Mouse (Mus musculus): ENCODE results near the gene Slc39a1.
"Not testable (repeated sequence)": the region's sequence is repeated elsewhere in the genome, so short reads cannot be mapped to it uniquely, and the experiment has no call there.

Slc39a1 gene

DNA sequence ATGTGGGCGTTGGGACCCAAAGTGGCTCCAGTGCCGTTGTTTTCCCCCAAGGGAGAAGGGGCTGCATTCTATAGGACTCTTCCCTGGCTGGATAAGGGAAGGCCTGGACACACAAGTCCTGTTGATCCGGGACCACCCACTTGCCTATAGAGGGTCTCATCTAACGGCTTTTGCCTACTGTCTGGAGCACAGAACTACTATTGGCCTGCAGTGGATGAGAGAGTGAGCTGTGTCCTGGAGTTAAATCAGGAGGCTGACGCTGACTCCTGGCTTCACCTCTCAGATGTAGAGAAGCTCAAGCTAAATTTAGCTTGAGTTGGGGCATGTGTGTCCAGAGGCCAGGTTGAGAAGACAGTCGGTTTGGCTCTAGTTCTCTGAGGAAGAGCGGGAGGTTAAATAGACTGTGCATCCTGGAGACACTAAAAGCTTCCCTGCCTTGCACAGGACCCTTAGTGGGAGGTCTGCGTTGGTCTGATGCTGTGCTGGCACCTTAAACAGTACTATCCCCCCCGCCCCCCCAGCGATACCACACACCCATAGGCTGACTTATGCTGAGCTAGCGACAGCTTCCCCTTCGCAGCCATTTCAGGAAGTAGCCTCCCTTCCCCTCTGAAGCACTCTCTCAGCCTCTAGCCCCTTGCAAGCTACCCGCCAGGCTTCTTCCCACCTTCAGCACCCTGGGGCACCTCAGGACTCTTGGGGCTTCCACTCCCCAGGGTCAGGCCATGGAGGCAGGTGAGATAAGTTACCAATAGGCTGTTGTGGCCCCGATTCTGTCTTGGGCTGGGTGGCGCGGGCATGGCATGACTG is 18.2 kb downstream of the Slc39a1 start:
- peak; percentile 20 for DNase-seq (ENCODE audit: low read depth, low spot score)

DNA sequence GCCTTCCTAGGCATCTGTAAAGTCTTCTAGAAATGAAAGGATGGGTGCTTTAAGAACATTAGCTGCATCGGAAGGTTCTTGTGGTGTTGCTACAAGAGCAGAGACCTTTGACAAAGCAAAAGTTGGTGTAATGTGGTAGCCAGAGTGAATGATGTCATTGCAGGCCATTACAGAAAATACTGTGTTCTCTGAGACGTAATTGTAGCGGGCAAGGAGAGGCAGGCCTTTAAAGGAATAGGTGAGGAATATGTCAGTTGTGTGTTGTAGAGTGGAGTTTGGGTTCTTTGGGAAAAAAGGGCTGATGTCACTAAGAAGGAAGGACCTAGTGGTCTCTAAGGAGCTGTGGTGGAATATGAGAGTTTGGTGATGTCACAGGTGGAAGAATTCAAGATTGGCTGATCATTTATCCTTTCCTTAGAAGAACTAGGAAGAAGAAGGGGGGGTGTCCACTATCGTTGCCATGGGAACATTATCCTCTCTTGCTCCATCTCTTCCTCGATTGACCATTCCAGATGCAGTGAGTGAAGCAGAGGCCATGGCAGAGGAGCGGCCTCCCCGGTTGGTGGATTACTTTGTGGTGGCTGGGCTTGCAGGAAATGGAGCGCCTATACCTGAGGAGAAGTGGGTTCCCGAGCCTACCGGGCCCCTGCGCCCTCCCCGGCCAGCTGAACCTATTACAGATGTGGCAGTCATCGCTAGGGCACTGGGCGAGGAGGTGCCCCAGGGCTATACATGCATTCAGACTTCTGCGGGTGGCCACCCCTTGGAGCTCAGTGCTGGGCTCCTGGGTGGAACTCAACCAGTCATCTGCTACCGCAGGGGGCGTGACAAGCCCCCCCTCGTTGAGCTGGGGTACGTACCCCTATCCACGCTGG is 19.2 kb downstream of the Slc39a1 start:
- no peak for DNase-seq (ENCODE audit: low read depth, low spot score)

DNA sequence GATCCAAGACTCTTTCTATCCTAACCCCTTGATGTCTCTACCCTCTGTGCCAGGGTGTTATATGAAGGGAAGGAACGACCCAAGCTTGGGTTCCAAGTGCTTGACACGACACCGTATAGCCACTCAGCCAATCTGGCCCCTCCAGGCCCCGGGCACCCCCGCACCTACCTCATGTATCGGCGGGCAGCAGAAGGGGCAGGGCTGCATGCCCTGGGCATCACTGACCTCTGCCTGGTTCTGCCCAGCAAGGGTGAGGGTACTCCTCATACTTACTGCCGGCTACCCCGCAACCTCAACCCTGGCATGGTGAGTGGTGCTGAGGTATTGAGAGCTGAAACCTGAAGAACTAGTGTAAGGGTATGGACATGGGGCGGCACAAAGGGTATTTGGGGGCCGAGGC is 20.2 kb downstream of the Slc39a1 start:
- DNase-seq (ENCODE audit: low read depth, low spot score) = no peak

DNA sequence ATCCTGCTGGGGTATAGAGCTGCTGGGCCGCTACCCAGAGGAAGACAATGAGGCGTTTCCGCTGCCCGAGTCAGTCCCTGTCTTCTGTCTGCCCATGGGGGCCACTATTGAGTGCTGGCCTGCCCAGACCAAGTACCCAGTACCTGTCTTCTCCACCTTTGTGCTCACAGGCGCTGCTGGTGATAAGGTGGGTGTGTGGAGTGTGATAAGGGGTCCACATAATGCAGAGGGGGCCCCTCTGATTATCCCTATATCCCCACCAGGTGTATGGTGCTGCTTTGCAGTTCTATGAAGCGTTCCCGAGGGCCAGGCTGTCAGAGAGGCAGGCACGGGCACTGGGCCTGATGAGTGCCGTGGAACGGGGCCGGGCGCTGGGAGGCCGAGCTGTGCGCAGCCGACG is 21.0 kb downstream of the Slc39a1 start:
- no peak for DNase-seq (ENCODE audit: low read depth, low spot score)

DNA sequence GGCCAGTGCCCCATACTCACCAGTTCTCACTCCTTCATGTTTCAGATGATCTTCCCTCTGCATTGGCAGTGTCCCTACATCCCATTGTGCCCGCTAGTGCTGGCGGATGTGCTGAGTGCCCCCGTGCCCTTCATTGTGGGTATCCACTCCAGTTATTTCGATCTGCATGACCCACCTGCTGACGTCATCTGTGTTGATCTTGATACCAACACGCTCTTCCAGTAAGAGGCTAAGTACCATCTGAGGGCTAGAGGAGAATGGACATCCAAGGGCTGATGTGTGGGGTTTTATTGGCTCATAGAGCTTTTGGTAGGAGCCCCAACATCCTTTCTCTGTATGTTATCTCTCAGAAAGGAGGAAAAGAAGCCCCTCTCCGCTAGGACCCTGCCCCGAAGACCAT is 22.8 kb downstream of the Slc39a1 start:
- DNase-seq (ENCODE audit: low read depth, low spot score) = no peak

DNA sequence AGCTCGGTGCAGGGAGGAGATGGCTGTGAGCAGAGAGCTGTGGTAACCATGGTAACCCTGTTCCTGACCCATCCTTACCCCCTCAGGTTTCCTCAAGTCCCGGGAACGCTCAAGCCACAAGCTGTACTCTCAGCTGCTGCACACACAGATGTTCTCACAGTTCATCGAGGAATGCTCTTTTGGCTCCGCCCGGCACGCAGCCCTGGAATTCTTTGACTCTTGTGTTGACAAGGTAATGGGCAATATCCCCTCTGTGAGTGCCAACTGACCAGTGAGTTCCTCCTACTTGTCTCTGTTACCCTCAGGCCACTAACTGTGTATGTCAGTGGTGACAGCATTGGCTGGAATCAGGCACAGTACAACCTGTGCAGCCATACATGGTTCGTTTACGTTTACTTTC is 24.2 kb downstream of the Slc39a1 start:
- DNase-seq (ENCODE audit: low read depth, low spot score) = peak; percentile 67

DNA sequence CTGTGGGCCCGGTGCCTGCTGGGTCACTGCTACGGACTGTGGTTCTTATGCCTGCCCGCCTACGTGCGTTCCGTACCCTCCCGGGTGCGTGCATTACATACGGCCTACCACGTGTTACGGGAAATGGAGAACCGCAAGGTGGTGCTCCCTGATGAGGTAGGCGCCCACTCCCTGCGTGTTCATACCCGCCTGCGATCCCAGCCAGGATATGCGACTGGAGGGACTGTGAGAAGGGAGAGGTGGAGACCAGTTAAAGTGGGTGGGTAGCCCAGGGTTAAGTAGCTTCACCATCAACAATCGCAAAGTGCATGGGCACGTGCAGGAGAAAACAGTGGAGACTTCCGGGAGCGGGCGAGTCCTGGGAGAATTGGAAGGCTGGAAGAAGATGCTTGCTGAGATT is 25.9 kb downstream of the Slc39a1 start:
- DNase-seq (ENCODE audit: low read depth, low spot score) = peak; percentile 52

DNA sequence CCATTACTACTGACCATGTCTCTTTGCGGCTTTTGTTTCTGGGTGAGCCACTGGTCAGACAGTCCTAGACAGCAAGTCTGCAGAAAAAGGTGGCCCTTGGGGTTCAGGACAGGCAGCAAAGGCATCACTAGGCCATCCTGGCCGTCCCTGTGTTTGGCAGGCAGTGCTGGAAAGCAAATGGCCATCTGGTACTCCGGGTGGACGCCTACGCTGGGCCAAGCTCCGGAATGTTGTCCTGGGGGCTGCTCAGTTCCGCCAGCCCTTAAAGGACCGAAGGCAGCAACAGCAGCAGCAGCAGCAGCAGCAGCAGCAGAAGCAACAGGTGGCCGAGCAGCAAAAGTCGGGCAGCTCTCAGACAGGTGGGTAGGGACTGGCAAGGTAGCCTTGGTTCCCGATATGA is 27.3 kb downstream of the Slc39a1 start:
- no peak for DNase-seq (ENCODE audit: low read depth, low spot score)

DNA sequence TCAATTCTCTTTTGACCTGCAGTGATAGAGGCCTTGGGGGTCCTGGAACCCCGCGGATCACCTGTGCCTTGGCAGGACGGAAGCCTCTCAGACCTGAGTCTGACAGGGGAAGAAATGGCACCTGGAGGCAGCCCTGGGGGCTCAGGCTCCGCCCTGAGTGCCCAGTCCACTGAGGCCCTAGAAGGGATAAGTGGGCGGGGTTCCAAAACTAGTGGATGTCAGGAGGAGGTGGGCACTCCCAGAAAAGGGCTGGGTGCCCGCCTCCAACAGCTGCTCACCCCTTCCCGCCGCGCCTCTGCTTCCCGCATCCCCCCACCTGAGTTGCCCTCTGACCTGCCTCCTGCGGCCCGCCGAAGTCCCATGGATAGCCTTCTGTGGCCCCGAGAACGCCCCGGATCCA is 28.9 kb downstream of the Slc39a1 start:
- peak; percentile 31 for DNase-seq (ENCODE audit: low read depth, low spot score)

DNA sequence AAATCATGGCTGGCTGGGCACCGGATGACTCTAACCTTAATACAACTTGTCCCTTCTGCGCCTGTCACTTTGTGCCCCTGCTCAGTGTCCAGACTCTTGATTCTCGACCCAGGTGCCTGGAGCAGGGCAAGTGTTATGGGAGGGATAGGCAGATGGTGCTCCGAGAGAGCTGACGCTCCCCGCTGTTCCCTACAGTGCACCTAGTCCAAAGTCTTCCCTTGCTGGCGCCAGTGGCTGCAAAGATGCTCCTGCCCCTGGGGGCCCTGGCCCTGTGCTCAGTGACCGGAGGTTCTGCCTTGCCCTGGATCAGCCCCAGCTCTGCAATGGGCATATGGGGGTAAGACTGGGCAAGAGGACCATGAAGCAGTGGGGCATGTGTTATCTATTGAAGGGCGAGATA is 29.8 kb downstream of the Slc39a1 start:
- no peak for DNase-seq (ENCODE audit: low read depth, low spot score)

DNA sequence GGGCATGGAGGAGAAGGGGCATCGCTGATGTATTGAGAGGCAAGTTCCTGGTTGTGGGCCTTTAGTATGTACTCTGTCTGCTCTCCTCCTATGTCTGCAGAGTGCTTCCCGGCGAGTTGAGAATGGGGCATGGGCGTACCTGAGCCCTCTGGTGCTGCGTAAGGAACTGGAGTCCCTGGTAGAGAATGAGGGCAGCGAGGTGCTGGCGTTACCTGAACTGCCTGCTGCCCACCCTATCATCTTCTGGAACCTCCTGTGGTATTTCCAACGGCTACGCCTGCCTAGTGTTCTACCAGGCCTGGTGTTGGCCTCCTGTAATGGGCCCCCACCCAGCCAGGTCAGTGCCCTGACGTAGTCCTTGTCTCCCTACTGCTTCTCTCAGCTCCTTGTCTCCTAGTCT is 30.2 kb downstream of the Slc39a1 start:
- DNase-seq (ENCODE audit: low read depth, low spot score) = no peak

DNA sequence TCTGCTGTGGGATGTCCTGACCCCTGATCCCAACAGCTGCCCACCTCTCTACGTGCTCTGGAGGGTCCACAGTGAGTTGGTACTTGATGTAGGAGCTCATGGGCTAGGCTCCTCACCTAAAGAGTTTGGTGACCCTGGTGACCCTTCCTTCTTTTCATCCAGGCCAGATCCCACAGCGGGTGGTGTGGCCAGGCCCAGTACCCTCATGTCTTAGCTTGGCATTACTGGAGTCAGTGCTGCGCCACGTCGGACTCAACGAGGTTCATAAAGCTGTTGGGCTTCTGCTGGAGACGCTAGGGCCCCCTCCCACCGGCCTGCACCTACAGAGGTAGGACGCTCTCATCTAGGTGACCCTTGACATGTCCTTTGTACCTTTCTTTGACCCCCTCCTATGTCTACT is 31.2 kb downstream of the Slc39a1 start:
- no peak for DNase-seq (ENCODE audit: low read depth, low spot score)

DNA sequence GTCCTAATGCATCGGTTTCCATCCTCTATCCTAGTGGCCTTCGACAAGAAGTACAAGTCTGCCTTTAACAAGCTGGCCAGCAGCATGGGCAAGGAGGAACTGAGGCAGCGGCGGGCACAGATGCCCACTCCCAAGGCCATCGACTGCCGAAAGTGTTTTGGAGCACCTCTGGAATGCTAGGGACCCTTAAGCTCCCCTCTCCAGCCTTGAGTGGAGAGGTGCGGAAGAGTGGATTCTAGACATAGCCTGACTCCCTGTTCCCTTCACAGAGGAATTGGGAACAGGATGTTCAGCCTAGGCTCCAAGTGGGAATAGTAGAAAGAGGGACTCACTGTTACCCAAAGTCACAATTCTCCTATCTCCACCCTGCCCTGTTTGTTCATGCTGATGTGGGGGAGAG is 31.8 kb downstream of the Slc39a1 start:
- no peak for DNase-seq (ENCODE audit: low read depth, low spot score)

DNA sequence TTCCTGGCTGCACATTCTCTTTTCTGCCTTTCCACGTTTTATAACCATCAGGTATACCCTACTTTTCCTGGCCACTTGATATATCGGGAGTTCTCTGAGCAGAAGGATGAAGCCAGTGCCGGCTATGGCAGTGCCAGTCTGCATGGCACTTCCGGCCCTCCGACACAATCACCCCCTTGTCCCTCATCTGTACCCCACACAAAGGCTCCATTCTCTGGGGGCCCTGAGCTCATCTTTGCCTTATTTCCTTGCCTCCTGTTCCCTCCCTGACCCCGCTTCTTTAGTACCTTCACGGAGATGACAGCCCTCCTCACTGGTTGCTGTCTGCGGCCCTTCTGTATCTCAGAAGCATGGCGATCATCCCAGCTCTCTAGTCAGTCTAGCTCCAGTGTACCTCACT is 32.7 kb downstream of the Slc39a1 start:
- DNase-seq (ENCODE audit: low read depth, low spot score) = no peak

DNA sequence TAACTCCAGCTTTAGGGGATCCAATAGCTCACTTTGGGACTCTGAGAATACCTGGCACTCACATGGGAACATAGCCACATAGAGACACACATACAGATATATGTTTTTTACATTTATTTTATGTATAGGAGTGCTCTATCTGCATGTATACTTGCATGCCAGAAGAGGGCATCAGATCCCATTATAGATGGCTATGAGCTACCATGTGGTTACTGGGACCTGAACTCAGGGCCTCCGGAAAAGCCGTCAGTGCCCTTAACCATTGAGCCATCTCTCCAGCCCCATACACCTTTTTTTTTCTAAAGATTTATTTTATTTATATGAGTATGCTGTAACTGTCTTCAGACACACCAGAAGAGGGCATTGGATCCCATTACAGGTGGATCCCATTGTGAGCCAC is 36.2 kb downstream of the Slc39a1 start:
- no peak for DNase-seq (ENCODE audit: low read depth, low spot score)

DNA sequence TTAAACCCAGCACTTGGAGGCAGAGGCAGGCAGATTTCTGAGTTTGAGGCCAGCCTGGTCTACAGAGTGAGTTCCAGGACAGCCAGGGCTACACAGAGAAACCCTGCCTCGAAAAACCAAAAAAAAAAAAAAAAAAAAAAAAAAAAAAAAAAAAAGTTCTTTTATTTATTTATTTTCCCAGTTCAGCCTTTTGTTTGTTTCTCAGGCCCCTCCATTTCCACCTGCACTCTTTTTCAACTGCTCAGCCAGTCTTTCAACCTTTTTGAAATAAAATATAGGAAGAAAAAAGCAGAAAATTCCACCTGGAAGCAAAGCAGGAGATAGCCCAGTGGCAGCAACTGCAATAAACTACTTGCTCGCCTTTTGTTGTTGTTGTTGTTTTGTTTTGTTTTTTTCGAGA is 41.4 kb downstream of the Slc39a1 start:
- not testable (repeated sequence) for DNase-seq (ENCODE audit: low read depth, low spot score)

DNA sequence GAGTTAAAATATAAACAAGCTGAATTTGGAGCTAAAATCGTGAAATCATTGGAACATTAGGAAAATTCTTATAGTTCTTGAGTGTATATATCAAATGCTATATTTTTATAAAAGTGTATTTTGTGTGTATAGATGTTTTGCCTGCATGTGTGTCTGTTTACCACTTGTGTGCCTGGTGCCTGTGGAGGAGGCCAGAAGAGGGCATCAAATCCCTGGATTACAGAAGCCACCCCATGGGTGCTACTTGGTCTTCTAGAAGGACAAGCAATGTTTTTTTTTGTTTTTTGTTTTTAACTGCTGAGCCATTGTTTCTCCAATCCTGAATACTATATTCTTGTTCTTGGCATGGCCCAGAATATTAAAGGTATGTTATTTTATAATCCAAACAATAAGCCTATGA is 42.6 kb downstream of the Slc39a1 start:
- no peak for DNase-seq (ENCODE audit: low read depth, low spot score)

DNA sequence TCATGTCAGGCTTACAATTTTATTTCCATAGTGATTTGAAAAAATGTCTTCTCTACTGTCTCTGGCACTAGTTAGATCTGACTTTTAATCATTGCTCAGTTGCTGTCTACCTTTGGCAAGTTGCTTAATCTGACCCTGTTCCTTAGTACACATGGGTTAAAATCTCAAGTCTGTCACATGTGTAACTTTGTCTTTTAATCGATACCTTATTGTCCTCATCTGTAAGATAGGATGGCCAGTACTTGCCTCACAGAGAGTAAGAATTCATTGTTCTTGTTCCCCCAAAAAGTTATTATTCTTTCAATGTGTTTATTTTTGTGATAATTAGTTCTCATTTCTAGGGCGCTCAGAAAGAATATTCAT is 44.0 kb downstream of the Slc39a1 start:
- no peak for DNase-seq (ENCODE audit: low read depth, low spot score)

DNA sequence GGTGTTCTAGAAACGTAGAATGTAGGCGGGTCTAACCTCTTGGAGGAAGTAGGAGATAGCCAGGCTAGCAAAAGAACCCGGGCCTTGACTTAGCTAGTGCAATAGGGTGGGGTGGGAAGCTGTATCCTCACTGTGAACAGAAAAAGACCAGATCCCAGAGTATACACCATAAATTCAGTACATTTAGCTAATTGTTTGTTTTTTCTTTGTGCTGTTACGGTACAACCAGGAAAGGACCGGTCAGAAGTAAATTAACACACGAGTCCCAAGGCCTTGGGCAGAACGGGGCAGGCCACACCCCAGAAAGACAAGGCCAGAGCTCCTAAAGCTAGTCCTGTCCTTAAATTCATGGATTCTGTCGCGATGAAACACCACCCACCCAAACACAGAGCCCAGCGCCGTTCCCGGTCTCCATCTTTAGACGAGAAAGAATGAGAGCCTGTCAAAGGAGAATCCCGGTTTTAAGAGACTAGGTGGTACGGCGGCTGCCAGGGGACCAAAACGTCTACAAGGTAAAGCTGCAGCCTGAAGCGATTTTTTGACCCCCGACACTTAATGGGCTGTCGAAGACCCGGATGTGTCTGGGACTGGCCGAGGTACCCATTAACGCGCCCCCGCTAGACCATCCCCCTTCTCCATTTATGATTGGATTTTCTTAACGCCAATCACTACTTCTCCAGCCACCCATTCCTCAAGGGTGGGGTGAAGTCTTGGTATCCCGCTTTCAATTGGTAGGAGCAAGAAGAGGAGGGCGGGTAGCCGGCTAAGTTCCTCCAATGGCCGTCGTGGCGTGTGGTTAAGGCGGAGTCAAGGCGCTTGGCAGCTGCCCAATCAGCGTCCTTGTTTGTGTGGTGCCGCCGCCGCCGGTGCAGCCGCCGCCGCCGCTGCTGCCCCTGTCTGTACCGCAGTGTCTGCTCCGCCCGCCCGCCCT is 44.6 kb downstream of the Slc39a1 start, which contains the start of gene Gatad2b:
TSS of gene Gatad2b (plus strand) at position 834 of the 931 bp plus-strand sequence.
- peak; percentile 100 for DNase-seq (ENCODE audit: low read depth, low spot score)

DNA sequence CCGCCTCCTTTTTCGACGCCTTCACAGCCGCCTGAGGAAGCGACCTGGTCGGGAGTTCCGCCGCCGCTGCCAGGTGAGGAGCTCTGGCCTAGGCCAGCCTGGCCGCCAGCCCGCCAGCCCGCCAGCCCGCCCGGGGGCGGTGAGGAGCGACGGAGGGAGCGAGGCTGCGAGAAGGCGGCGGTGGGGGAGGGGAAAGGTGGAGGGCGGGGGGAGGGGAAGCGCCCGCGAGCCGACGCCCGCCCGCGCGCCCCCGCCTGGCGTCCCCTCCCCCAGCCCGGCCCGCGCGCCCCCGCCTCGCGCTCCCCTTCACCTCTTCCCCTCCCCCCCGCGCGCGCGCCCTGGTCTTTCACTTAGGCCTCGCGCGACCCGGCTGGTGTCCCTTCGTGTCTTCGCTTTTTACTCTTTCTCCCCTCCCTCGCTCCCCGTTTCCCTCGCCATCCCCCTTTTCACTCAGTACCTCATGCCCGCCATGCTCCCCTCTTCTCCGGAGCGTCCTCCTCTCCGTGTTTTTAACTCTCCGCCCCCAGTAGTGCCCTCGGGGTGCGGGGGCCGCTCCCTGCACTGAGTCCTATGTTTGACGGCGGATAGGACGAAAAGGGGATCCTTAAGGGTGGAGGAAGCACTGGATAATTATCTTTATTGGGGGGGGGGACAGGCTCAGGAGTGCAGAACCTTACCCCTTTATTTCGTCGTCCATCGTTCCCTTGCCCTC is 45.5 kb downstream of the Slc39a1 start:
- peak; percentile 83 for DNase-seq (ENCODE audit: low read depth, low spot score)

DNA sequence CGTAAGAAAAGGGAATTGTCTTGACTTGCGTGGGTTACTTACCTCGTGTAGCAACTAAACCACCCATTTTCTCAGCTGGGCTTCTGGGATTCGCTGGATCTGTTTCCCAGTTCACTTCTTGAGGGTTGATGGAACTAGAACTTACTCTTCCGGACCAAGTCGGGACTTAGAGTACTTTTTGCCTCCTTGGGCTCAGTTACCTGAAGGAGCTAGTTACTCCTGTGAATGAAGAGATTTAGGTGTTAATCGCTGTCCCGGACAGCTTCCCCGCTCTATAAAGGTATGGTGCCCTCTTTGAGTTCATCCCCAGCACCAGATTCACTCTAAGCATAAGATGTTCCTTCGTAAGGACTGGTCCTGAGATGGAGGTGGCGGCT is 46.1 kb downstream of the Slc39a1 start:
- peak; percentile 48 for DNase-seq (ENCODE audit: low read depth, low spot score)

Data from R1 (cell line).